Mouse (Mus musculus) thymus, postnatal 4 days (tissue): ENCODE measurements around the gene Mmaa.

ENCODE experiments used
- DNase-seq: peaks from one replicate; pipeline ENCODE4 v3.0.0; 2021

The Mmaa gene

DNA sequence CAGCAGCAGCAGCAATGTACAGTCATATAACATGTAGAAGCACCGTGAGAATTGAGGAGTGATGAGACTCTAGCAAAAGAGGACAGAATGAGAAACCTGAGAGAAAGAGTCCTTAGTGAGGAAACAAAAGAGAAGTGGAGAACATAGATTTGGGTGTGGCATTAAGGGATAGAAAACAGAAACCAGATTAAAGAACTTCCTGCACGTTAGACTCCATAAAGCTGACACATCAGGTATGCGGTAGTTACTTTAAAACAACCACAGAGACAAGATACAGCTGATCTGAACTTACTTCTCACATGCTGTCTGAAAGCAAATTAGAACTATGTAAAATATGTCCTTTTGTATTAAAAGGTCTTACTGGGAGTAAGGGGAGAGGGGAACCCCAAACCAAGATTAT lies 8.3 kb downstream of the Mmaa start:
- no peak for DNase-seq

DNA sequence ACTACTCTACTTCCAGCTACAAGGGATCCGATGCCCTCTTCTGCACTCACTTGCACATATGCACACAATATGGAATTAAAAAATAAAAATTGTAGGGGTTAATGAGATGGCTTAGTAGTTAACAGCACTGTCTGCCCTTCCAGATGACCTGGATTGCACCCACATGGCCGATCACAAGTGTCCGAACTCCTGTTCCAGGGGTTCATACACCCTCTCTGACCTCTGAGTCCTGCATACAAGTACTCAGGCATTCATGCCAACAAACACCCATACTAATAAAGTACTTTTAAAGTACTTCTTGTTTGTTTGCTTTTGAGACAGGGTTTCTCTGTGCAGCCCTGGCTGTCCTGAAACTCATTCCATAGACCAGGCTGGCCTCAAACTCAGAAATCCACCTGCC lies 10.1 kb downstream of the Mmaa start:
- no peak for DNase-seq

DNA sequence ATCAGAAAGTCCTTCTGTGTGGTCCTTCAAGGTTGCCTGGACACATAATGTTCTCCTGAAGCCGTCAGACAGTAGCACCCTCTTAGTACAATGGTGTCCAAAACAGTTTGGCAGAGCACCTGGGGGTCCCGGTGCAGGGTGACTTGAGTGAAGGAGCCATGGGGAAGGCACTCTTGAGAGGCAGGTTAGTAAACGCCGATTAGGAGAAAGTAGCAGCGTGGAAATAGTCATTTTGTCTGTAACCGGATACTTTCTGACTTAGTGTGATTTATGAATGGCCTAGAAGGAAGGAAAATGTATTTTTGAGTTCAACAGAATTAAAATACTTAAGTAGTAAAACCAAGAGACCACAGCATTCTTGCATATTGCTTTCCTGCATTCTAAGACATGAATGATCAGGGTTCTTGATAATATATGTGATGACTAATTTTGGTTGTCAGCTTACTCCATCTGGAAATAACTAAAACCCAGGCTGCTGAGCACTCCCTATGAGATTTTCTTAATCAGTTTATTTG lies 13.3 kb downstream of the Mmaa start:
- DNase-seq, result no peak

DNA sequence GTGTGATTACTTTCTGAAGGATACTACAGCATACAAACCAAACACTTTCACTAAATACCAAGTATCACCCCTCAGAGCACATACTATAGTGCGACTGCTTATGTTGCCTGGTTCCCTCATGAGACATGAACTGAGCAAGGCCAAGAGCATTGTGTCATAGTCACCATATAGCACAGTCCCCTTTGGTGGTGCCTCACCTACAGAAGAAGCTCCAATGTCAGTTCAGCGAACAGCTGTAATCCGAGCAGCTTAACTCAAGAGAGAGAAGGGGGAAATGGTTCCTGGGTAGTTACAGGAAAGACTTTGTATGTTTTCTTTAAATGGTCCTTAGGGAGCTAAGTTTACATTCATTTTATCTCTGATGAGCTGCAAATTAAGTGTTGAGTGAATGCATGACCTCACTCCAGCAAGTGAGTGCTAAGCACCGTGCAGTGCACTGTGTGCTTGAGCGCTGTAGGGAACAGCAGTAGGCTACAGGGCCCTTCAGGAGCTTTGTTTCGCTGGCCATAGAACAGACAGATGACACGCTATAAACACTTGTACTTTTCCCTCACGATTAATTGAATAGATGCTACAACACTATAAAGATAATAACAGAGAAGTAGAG lies 17.4 kb downstream of the Mmaa start:
- DNase-seq, result no peak

DNA sequence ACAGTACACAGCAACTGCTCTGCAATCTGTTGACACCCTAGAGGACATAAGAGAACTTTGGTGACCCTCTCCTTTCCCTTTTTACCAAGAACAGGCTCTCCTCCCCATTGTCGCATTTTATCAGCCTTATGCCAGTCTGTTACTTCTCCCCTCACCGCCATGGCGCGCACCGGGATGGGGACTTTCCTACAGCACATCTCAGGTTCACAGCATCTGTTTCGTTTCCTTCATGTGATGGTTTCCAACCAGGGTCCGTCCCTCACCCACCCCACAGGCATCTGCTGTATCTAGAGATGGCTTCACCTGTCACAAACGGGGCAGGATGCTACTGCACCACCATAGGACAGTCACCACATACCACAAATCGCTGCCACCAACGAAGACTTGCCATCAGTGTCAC lies 19.8 kb downstream of the Mmaa start:
- no peak for DNase-seq

DNA sequence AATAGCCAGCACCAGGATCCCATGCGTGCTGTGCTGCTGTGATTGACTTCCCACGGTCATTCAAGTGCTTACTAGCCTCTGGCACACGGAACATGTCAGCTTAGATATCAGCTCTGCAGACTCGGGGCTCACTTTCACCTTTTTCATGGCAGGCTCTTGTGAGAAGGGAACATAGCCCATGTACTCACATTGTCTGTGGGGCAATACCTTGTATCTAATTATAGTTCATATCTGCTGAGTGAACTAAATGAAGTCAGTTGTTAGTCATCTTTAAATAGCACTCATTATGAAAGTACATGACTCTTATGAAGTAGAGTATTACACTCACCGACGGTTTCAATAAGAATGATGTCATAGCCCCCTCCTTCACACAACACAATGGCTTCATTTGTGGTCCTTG lies 21.0 kb downstream of the Mmaa start:
- DNase-seq, result no peak

DNA sequence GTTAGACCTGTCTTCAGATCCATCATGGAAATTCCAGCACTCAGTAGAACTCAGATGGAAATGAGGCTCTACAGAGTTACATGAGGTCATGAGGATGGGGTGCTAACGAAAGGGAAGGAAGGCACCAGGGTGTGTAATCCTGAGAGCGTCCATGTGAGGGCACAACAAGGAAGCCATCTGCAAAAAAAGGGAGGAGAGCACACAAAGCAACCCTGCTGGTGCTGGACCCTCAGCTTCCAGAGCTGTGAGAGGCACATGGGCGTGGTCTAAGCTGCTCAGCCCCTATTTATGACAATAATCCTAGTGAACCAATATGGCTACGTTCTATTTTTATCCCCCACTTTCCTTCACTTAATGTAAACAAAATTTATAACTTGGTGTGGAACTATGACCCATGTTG lies 22.1 kb downstream of the Mmaa start:
- DNase-seq, result peak; percentile 12

DNA sequence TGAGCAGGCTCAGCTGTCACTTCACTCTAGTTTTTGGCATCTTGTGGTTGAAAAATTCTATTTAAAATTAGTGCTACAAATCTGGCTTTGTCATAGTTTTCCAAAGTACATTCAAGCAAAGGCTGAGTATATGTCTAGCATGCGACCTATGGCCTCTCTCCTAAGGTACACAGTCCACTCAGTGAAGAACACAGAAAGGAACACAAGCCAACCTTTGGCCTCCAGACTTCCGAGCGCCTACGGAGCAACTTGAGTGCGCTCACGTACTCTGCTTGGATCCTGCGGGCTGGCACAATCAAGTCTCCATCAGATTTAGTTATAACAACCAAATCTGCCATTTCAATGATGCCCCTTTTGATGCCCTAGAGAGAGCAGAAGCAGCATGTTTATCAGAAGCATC lies 25.8 kb downstream of the Mmaa start:
- DNase-seq, result no peak

DNA sequence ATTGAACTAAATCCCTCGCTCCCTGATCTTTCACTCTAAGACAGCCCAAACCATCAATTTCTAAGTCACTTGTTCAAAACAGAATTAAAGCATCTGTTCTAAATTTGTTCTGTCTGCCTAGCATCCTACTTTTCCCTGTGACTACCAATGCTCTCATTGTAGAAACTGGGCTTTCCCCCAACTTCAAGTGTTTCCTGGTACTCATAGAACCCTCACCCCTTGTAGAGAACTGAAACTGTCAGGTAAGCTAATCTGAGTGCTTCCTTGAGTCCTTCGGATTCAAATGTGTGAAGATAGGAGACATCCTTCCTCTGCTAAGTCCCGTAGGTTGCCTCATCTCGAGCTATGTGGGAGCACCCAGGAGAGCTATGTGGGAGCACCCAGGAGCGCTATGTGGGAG lies 32.8 kb downstream of the Mmaa start:
- DNase-seq, result no peak

DNA sequence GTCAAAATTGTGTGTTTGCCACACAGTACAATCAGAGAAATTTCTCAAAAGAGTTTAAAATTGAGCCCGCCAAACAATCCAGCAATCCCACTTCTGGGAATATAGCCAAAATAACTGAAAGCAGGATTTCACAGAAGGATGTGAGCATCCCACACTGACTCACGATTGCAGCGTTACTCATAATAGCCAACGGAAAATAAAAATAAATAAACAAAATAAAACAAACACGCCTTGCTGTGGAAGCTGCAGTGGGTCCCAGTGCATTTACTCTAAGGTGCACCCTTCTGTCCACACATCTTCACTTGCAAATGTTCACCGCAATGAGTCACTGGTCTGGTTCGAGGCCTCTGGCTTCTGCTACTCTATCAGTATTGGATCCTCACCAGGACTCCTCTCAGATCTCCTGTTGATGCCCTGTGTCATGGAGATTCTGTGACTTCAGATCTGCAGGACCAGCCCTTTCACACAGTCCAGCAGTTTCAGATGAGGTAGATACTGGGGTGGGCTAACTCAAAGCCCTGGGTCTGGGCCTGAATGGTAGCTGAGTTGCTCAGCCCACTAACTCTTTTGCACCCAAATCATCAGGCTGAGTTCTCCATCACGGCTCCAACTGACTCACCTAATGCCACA lies 38.5 kb downstream of the Mmaa start:
- DNase-seq, result no peak

DNA sequence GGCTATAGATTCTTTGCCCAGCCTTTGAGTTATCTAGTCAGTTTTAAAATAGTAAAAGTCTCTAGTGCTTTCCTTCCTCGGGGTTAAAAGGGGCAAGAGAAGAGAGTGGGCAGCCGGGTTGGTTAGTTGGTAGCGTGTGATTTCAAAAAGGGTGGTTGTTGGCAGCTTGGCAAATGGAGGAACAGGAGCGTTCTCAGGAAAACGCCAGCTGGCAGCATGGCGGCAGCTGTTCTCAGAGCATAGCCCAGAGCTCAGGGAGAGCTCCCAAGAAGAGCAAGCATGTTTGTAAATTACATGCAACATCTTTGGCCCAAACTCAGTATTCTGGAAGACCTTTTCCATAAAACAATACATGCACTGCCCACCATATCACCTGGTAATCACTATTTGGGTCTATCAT lies 41.0 kb downstream of the Mmaa start:
- DNase-seq, result no peak

DNA sequence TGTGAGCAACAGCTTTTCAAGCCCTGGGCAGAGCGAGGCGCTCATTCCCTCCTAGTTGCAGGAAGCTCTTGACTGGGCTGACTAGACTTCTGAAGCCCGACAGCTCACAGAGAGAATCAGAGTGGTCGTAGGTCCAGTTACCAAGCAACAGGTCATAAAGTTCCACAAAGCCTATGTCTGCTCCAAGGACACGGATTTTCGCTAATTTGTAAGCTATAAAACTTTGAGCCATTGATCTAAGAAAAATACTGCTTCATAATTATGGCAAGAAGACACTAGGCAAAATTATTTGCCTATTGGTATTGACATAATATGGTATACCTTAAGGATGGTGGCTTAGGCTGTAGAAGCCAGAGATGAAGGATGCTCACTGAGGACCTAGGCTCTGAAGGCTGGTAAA lies 46.3 kb downstream of the Mmaa start, which contains the start of gene 1700011L22Rik:
Gene 1700011L22Rik, minus strand, starts transcription at position 101 of the 400 bp plus-strand sequence.
- no peak for DNase-seq

DNA sequence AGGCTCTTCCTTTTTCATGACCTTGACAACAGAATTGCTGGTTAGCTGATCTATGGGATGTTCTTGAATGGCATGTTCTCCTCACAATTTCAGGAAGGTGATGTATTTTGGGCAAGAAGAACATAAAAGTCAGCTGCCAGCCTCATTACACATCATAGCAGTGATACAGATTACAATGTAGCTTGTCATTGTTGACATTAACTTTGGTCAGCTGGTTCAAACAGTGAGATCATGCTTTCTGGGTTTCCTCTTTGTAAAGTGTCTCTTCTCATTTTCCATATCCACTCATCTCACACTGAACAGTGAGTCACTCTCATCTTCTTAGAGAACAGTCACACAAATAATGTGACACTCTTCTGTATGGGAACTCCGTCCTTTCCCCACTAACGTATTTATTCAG lies 51.3 kb downstream of the Mmaa start:
- DNase-seq, result no peak

DNA sequence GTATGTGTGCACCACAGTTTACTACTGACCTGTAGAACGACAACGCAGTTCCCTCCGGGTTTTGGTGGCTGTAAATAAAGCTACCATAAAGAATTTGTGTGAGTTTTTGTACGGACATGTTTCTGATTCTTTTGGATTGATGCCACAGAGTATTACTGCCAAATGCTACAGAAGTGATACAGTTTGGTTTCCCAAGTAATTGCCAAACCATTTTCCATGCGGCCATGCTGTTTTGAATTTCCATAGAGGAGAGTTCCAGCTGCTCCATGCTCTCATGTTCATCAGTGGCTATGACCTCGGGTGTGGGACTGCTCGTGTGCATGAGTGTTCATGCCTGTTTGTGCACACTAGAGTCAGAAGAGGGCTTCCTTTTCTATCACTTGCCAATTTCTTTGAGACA lies 54.7 kb downstream of the Mmaa start:
- DNase-seq, result no peak

DNA sequence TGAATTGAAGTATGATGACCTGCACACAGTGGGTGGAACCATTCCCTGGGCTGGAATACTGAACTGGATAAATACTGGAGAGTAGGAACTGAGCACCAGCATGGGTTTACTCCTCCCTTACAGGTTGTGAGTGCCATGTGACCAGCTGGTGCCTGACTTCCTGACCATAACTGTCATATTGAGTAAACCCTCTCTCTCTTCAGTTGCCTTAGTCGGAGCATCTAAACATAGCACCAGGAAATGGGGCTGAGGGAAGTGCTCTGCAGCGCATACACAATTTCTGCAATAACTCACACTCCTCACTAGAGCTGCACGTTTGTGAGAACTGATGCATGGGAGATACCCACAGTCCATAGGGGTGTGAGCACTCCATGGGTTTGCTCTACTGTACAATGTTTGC lies 55.4 kb downstream of the Mmaa start:
- DNase-seq, result no peak

DNA sequence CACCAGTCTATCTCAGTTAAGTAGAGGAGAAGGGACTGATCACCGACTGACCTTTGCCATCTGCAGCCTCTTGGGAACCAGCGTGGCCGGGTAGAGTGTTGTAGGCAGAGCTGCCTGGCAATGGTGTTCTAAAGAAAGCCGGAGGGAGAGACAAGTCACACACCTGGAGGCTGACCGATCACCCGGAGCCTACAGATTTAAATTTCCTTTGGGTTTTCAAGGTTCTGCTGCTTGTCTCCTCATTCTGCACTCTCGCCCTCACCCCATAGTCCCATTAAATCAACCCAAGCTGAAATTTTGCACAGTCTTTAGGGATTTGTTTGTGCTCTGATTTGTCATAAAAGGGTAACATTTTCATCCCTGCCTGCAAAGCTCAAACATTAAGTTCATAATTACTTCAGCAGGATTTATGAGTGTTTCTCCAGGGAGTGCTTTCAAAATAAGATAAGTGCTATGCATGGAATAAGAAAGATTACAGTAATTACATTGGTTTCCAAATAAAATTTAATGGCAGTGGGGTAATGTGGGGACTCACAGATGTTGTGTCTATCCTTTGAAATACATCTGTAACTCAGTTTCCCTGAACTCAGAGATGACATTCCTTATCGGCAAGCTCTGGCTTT lies 65.4 kb downstream of the Mmaa start:
- no peak for DNase-seq

DNA sequence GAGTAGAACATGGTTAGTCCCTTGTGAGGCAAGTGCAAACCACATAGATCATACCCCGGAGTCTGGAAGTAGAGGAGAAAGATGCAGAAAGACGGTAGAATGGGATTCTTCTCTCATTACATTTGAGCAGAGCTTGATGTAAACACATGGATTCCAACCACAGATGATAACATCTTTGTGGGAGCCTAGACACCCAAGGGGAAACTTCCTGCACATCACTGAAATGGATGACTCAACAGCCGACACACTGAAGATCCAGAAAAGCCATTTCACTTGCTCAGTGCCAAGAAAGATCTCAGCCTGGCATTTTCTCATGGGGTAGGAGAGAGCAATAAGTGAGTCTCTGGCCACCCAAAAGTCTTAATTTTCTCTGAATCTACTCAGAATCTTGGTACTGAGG lies 66.8 kb downstream of the Mmaa start:
- DNase-seq, result no peak

DNA sequence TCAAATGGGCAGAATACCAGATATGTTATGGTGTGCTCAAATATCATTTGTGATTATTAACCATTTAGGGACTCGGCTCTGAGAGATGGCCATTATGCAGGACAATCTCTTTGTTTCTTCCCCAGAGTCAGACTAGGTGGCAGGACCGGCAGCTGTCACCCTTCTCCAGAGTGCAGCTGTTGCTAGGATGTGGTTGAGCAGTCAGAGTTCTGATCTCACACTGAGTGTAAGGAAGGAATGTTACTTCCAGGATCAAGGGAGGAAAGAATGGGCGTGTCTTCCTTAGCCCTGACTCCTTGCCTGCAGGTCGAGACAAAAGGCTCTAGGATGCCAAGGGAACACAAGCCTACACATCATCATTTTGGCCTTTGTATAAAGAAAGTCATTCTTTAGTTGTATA lies 67.5 kb downstream of the Mmaa start:
- DNase-seq, result no peak

DNA sequence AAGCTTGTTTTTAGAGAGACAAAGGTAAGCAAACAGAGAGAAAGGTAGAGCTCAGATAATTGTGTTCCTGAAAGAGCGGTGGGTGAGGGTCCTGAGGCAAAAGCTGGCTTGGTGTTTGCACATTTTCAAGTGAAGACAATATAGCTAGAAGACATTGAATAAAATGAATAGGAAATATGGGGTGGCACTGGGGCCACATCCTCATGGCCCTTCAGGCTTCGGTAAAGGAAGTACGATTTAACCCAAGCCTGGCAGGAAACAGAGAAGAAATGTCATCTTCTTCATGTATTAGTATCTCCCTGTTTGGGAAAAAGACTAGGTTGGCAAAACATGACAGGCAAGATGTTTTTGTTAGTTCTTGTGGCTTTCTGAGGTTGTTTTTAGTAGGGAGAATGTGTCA lies 68.7 kb downstream of the Mmaa start:
- no peak for DNase-seq

DNA sequence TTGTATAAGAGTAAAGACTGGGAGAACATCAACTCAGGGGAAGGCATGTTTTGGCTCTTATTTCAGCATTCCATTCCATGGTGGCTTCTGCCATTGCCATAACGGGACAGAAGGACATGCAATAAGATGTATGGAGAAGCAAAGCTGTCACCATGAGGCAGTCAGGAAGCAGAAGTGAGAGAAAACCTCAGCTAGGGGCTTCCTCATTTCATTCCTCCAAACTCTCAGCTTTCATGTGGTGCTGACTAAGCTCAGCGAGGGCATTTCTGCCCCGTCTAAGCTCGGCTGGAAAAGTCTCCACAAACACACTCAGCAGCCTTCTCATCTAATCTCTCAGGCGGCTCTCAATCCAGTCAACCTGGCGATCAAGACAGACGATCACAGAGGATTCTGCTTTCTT lies 69.2 kb downstream of the Mmaa start:
- DNase-seq, result no peak

DNA sequence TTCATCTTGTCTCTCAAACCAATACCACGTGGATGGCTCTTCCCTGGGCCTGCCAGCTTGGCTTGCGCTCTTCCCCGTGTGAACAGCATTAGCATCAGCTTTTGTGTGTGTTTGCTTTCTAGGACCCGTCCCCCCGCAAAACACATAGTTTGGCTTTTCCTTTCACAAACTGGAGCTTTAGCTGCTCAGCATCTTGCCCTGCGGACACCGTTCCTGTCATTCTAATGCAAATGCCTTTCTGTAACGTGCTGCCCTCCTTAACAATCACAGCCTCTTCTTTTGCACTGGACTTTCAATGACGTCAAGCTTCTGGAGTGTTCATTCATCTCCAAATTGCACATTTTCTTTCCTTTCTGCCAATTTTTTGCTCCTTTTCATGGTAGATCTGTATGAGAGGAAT lies 70.4 kb downstream of the Mmaa start:
- DNase-seq, result no peak

DNA sequence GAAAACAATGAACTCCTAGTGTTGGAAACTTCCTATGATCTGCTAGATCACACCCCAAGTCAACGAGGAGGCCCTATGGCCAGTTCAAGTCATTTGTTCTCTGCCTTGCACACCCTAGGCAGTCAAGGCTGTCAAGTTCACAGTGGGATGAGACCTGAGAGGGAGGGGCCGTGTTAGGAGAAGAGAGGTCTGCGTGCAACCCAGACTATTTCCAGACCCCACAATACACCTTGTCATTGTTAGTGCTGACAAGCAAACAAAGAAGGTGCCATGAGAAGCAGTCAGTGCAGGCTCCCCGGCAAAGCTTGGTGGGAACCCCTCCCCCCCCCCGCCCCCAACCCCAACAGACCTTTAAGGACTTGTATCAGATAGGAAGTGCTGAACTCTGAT lies 72.0 kb downstream of the Mmaa start:
- no peak for DNase-seq

DNA sequence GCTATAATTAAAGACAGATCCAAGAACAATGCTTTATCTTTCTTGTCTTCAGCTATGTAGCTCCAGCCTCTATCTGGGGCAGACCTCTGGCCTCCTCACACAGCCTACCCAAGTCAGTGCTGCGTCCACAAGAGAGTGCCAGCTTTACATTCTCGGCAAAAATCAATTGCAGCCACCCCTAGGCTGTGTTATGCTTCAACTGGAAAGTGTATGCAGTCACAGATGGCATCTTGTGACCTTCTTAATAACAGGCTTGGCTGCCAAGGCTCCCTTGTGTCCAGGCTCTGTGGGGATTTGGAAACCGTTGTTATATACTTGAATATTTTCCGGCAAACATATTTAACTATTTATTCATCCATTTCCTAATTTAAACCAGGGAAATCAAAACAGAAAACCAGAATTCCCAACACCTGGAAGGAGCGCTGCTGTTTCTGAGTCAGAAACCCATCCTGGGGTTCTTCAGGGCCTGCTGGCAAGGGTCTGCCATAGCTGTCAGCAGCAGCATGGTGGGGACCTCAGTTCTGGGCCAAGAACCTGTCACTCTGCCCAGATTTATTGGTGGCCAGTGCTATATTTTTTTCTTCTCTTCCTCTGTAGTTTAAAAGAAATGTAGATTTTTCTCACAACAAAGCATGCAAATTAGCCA lies 72.5 kb downstream of the Mmaa start:
- no peak for DNase-seq
